Mouse (Mus musculus) intestine, embryonic 16.5 days (tissue): ENCODE measurements around the gene Pak4. TPM values are rescaled to one million over a fixed set of nuclear protein-coding genes. Genes with fewer than 3 reads are reported as not detected.
"Not testable (repeated sequence)": the region's sequence is repeated elsewhere in the genome, so short reads cannot be mapped to it uniquely, and the experiment has no call there.

Experiments used
- ATAC-seq: fragments of 200-750 bp; cut with Nextera tagmentation; 2 replicates; pipeline ENCODE4 v1.8.0; 2017; ENCODE audit warnings: moderate TSS enrichment, moderate library complexity
- H3K27ac ChIP-seq: fragments of 300-500 bp; sonication (generic); 2 replicates; pipeline ENCODE4 v1.5.1; 2014; ENCODE audit warnings: mild to moderate bottlenecking, low read length
- H3K27me3 ChIP-seq: fragments of 300-500 bp; sonication (generic); replicated peaks from 2 replicates; pipeline ENCODE4 v1.6.1; 2014; ENCODE audit warnings: low read length, control low read depth, mixed read lengths; ENCODE audit not compliant: control insufficient read depth, insufficient read depth
- H3K36me3 ChIP-seq: fragments of 300-500 bp; sonication (generic); 2 replicates; pipeline ENCODE4 v1.6.1; 2014; ENCODE audit warnings: low read length, control low read depth; ENCODE audit not compliant: control insufficient read depth, insufficient read depth
- H3K4me1 ChIP-seq: fragments of 300-500 bp; sonication (generic); 2 replicates; pipeline ENCODE4 v1.6.1; 2014; ENCODE audit warnings: low read length, control low read depth, mixed read lengths; ENCODE audit not compliant: control insufficient read depth, insufficient read depth
- H3K4me2 ChIP-seq: fragments of 300-500 bp; sonication (generic); 2 replicates; pipeline ENCODE4 v1.6.1; 2014; ENCODE audit warnings: low read depth, low read length, control low read depth
- H3K4me3 ChIP-seq: fragments of 300-500 bp; sonication (generic); 2 replicates; pipeline ENCODE4 v1.5.1; 2014; ENCODE audit warnings: mild to moderate bottlenecking, low read length
- H3K9ac ChIP-seq: fragments of 300-500 bp; sonication (generic); 2 replicates; pipeline ENCODE4 v1.6.1; 2014; ENCODE audit warnings: low read depth, low read length
- H3K9me3 ChIP-seq: fragments of 300-500 bp; sonication (generic); 2 replicates; pipeline ENCODE4 v1.6.1; 2016; ENCODE audit warnings: low read length, control low read depth; ENCODE audit not compliant: control insufficient read depth
- WGBS: fragments of 180-500 bp; shearing (Covaris S2); extraction: QIAGEN DNeasy Blood & Tissue Kit; methylation state at CpG from one replicate; pipeline ENCODE4 v1.1.7; 2014; 5-methylcytosine and 5-hydroxymethylcytosine counted together
- microRNA-seq: library from miRNA; unstranded; fragments of <30 nt; microRNA quantifications from one replicate; pipeline ENCODE4, GENCODE M21; 2016
- polyA plus RNA-seq: library from polyadenylated mRNA; unstranded; fragments of >200 nt; fragmentation: Nextera tagmentation; extraction: Ambion mirVana; gene quantifications from 2 replicates; pipeline ENCODE4 v1.2.1, GENCODE M21; 2015

Pak4 gene
- polyA plus RNA-seq, 1 experiment from 2014 or later, result 55.4 TPM

- H3K4me1 ChIP-seq, H3K27ac ChIP-seq, H3K4me3 ChIP-seq, H3K27me3 ChIP-seq, H3K9me3 ChIP-seq, H3K4me2 ChIP-seq, ATAC-seq, H3K36me3 ChIP-seq, H3K9ac ChIP-seq: not testable (repeated sequence)
- WGBS, result 69% methylated on average over 2 of the region's 2 CpGs
Measured at GRCm38 (mm10) chr7:28509121-28509520, 88.9 kb downstream of the Pak4 start.

Small RNAs within 50 kb of the gene (microRNA-seq; reads per million reads assigned to microRNA genes)
- 0.68 reads per million for gene Mir7049

Other genes with a start within 250 kb of the Pak4 start
- gene Rps16, start 247.5 kb downstream of the Pak4 start, polyA plus RNA-seq, result 977 and 1,010 TPM in 2 replicates
- 37.9 and 38.2 TPM in 2 replicates for gene Plekhg2, start 225.6 kb downstream of the Pak4 start, polyA plus RNA-seq
- 37.3 and 43.6 TPM in 2 replicates for gene Zfp36, start 217.9 kb downstream of the Pak4 start, polyA plus RNA-seq
- gene Med29, start 205.5 kb downstream of the Pak4 start, polyA plus RNA-seq, result 52.6 and 53.9 TPM in 2 replicates
- 69.2 and 78.7 TPM in 2 replicates for gene Paf1, start 205.2 kb downstream of the Pak4 start, polyA plus RNA-seq
- 17.8 and 19.4 TPM in 2 replicates for gene Gmfg, start 160.7 kb downstream of the Pak4 start, polyA plus RNA-seq
- 1.1 and 1.3 TPM in 2 replicates for gene Lrfn1, start 146.2 kb downstream of the Pak4 start, polyA plus RNA-seq
- not detected in 2 replicates for gene Ifnl2, start 87.7 kb downstream of the Pak4 start, polyA plus RNA-seq
- gene Ifnl3, start 75.3 kb downstream of the Pak4 start, polyA plus RNA-seq, result not detected in 2 replicates
- gene Sycn, start 57.3 kb downstream of the Pak4 start, polyA plus RNA-seq, result 94.3 and 150 TPM in 2 replicates
- gene Nccrp1, start 50.9 kb downstream of the Pak4 start, polyA plus RNA-seq, result 0.09 and 0.20 TPM in 2 replicates
- gene Samd4b, start within 50 bp of the Pak4 start, polyA plus RNA-seq, result 7.8 and 9.7 TPM in 2 replicates
- not detected in 2 replicates for gene Acp7, start 33.1 kb upstream of the Pak4 start, polyA plus RNA-seq
- 2.1 and 3.0 TPM in 2 replicates for gene Fbxo27, start 94.7 kb upstream of the Pak4 start, polyA plus RNA-seq
- 5.1 and 6.1 TPM in 2 replicates for gene Fbxo17, start 118.6 kb upstream of the Pak4 start, polyA plus RNA-seq
- 134 and 146 TPM in 2 replicates for gene Mrps12, start 143.6 kb upstream of the Pak4 start, polyA plus RNA-seq
- 25.2 and 28.0 TPM in 2 replicates for gene Sars2, start 143.8 kb upstream of the Pak4 start, polyA plus RNA-seq
- gene Ccer2, start 158.0 kb upstream of the Pak4 start, polyA plus RNA-seq, result not detected in 2 replicates
- gene Sirt2, start 168.6 kb upstream of the Pak4 start, polyA plus RNA-seq, result 71.9 and 77.6 TPM in 2 replicates
- gene Nfkbib, start 169.3 kb upstream of the Pak4 start, polyA plus RNA-seq, result 46.2 and 49.1 TPM in 2 replicates
- gene Rinl, start 190.8 kb upstream of the Pak4 start, polyA plus RNA-seq, result 5.2 and 5.9 TPM in 2 replicates
- gene Hnrnpl, start 210.4 kb upstream of the Pak4 start, polyA plus RNA-seq, result 142 and 146 TPM in 2 replicates
- gene Ech1, start 227.0 kb upstream of the Pak4 start, polyA plus RNA-seq, result 347 and 378 TPM in 2 replicates
- 2,407 and 2,590 TPM in 2 replicates for gene Lgals4, start 235.7 kb upstream of the Pak4 start, polyA plus RNA-seq